22 mouse cellular contexts compared by ENCODE assay signal in the genomic region with DNA sequence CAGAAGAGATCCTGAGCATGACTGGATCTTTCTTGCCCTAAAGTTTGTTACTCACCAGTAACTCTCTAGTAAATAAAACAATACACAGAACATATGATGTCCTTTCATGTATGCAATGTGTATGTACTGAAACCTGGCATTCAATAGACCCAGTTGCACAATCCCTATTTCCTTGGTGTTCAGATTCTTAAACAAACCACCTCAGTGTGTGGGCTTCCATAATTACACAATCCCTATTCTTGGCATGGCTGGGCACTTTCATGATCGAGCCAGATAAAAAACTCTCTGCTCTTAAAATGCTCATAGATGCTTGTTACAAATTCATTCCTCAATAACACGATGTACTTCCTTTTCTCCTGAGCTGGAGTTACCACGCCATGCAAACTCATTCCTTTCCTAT. TPM values are rescaled to one million over a fixed set of nuclear protein-coding genes. Genes with fewer than 3 reads are reported as not detected.
"Had no signal": no experiment of that assay in that cellular context is flagged by ENCODE, and none has a peak within 500 bp of the region (broad histone marks: within the 10 kb centered on the region; RNA-seq: fewer than 3 reads in every experiment).

No protein-coding gene starts in this region.

- DNase-seq: kidney, adult 11 months; kidney, postnatal 10 days; kidney, postnatal 4 days; left cerebral cortex, postnatal 4 days; lung, embryonic 14.5 days; midbrain, embryonic 14.5 days; right cerebral cortex, postnatal 4 days; thymus, postnatal 36 days had no signal

RNA-seq across cellular contexts. Expression of a gene that starts 21.8 kb away (rescaled TPM):
- total RNA-seq: layer of hippocampus, adult 2 months; layer of hippocampus, postnatal 10 days; left cerebral cortex, postnatal 10 days; left cerebral cortex, postnatal 4 days; megakaryocyte, adult 5-6 weeks had no signal
- polyA plus RNA-seq: limb, embryonic 13.5 days; liver, embryonic 11.5 days; liver, embryonic 15.5 days; lung, embryonic 14.5 days; midbrain, embryonic 10.5 days; midbrain, embryonic 14.5 days; myocyte; neural tube, embryonic 11.5 days; neural tube, embryonic 15.5 days; spleen, adult 2 months; stomach, embryonic 15.5 days; thymus, postnatal 0 days had no signal
